Mouse (Mus musculus) embryonic fibroblast, embryonic 13.5 days (primary cell): ENCODE measurements around the gene Gabbr2. TPM values are rescaled to one million over a fixed set of nuclear protein-coding genes. Genes with fewer than 3 reads are reported as not detected.

Experiments used
- H3K27ac ChIP-seq: 2 replicates; pipeline ENCODE4 v1.5.1; 2012; ENCODE audit warnings: low read length, control low read depth, inconsistent platforms; ENCODE audit not compliant: insufficient read depth
- H3K4me1 ChIP-seq: 2 replicates; pipeline ENCODE4 v1.6.1; 2011; ENCODE audit warnings: low read length; ENCODE audit not compliant: control insufficient read depth, insufficient read depth
- H3K4me3 ChIP-seq: 2 replicates; pipeline ENCODE4 v1.5.1; 2011; ENCODE audit warnings: mild to moderate bottlenecking, control low read depth, low read length; ENCODE audit not compliant: insufficient read depth
- CTCF ChIP-seq: IDR thresholded peaks from 2 replicates; pipeline ENCODE4 v1.5.1; 2011; ENCODE audit warnings: mild to moderate bottlenecking, control low read depth, low read length, moderate library complexity, borderline replicate concordance; ENCODE audit not compliant: insufficient read depth
- POLR2A ChIP-seq: IDR thresholded peaks from 2 replicates; pipeline ENCODE4 v1.6.1; 2011; ENCODE audit warnings: low read depth, mild to moderate bottlenecking, control low read depth, low read length, moderate library complexity
- polyA plus RNA-seq: library from polyadenylated mRNA; stranded (reverse); fragments of >200 nt; gene quantifications from 2 replicates; pipeline ENCODE4 v1.2.4, GENCODE M21; 2011; ENCODE audit warnings: low read depth; ENCODE audit not compliant: missing spikeins, insufficient read length

Gene Gabbr2
- polyA plus RNA-seq, 1 experiment = 0.30 TPM

DNA sequence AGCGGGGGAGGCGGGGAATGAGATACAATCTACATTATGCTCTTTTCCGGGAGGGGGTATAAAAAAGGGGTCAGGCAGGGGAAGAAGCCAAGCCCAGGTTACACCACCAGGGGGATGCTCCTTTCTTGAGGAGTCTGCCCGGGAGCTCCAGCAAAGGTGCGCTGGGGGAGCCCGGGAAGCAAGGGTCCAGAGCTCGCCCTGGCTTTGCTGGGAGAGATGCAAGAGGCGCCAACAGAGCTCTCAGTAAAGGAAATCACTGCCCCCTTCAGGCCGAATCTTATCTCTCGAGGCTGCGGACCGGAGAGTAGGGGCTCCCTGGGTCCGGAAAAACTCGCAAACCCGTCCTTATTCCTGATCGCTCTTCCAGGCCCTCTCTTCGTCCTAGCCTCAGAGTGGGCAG is 1.8 kb downstream of the Gabbr2 start:
- H3K4me3 ChIP-seq = no peak overlapping the region
- TF ChIP-seq POLR2A = no peak
- no peak for TF ChIP-seq CTCF

DNA sequence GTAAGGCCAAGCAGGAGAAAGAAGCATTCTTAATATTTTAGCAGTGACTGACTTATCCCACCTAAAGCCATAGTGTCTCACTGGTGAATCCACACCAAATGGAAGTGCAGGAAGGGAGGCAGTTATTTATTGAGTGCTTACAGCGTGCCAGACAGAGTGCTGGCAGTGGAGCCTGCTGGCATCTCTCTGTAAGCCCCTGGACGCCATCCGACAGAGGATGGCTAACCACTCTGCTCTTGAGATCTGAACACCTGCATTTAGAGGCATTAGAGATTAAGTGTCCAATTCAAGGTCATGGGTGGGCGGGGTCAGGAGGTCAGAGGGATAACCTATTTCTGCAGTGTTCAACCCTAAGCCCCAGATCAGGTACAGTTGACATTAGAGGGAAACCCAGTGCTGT is 2.8 kb downstream of the Gabbr2 start:
- H3K27ac ChIP-seq = no peak overlapping the region
- H3K4me3 ChIP-seq = no peak overlapping the region
- no peaks in the 10 kb centered on the region for H3K4me1 ChIP-seq
- TF ChIP-seq POLR2A (no peak), CTCF (no peak)

More for the DNA sequence above, 1.8 kb downstream of the Gabbr2 start:
- Histone ChIP-seq H3K27ac (no peak overlapping the region), H3K4me1 (no peaks in the 10 kb centered on the region)

DNA sequence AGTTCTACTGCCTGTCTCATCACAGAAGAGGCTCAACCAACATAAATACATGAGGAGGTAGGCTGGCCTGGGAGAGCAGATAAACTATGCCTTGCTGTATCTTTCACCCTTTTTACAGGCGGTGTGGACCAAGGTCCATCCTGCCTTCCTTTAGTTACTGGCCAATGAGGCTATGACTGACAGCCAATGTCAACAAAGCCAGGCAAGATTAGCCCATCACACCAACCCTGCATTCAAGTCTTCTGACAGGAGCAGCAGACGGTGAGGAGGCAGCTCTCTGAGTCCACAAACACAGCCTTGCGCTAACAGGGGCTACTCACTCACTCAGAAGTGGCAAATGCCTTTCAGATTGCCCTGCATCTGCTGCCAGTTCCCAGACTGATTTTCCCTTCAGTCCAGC is 3.4 kb downstream of the Gabbr2 start:
- no peaks in the 10 kb centered on the region for H3K4me1 ChIP-seq
- H3K27ac ChIP-seq = no peak overlapping the region
- no peak for TF ChIP-seq POLR2A
- no peak for TF ChIP-seq CTCF
- no peak overlapping the region for H3K4me3 ChIP-seq

DNA sequence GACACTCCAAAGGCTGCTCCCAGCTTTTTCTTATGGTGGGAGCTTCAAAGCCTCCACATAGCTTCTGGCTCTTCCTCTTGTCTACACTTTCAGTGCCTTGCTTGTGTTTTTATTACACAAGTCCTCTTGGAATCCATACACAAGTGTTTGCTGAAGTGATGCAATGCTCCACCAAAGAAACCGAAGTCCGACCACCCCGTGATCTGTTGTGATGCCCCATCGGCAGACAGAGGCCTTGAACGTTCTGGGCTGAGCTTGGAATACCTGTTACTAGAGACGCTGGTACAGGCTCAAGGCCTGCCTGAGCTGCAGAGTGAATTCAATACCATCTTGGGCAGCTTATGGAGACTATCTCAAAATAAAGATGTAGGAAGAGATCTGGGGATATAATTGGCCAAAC is 3.9 kb downstream of the Gabbr2 start:
- Histone ChIP-seq H3K4me1 (no peaks in the 10 kb centered on the region), H3K4me3 (no peak overlapping the region), H3K27ac (no peak overlapping the region)
- TF ChIP-seq POLR2A (no peak), CTCF (no peak)

DNA sequence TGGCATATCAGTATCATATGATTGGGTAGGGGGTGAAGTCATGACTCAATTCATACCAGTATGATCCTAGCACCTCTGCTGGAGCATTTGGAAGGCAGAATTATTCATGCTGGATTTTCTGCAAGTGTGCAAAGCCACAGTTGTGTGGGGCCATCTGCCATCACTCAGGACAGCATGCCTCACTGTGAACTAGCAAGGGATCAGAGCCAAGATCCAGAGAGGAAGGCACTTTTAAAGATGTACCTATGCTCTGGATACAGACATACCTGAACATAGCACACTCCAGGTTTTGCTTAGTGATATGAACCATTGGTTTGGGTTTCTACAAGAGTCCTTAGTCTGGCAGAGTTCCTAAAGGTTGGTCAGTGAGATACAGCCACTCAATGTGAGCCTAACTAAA is 5.6 kb downstream of the Gabbr2 start:
- TF ChIP-seq POLR2A (no peak), CTCF (no peak)

DNA sequence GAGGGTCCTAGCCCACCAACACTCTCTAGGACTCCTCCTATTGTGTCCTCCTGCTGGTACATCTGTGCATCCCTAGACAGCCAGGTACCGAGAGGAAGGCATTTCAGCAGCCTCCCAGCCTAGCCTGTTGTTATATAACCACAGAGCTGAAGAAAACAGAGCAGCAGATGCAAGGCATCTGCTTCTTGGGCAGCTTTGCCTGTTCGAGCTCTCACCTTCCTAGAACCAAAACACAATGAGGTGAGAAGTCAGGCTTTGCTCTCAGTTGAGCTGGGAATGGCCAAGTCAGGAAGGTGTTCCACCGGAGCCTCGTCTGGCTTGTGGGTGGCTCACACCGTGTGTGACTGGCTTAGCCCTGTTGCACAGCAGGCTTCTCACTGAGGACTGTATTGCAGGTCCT is 8.8 kb downstream of the Gabbr2 start:
- Histone ChIP-seq H3K4me1 (no peaks in the 10 kb centered on the region), H3K27ac (no peak overlapping the region), H3K4me3 (no peak overlapping the region)
- TF ChIP-seq POLR2A (no peak), CTCF (no peak)

More for the DNA sequence above, 5.6 kb downstream of the Gabbr2 start:
- Histone ChIP-seq H3K27ac (no peak overlapping the region), H3K4me3 (no peak overlapping the region), H3K4me1 (no peaks in the 10 kb centered on the region)

DNA sequence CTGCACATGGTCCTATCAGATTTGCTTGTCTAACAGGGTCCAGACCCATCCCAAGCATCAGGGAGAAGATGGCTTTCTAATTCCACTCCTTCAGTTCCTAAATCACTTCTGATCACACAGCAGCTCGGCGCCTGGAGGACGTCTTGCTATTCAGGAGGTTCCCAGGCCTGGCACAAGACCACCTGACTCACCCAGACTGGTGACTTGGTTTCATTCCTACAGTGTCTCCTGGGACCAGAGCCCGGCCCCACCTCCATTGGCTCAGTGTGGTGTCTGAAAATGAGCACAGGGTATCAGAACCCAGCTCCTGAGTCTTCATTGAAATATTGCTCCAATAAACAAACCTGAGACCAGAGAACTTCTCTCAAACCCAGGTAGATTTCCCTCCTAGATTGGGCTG is 9.6 kb downstream of the Gabbr2 start:
- no peak for TF ChIP-seq POLR2A
- no peak for TF ChIP-seq CTCF
- H3K4me1 ChIP-seq = no peaks in the 10 kb centered on the region
- H3K27ac ChIP-seq = no peak overlapping the region
- H3K4me3 ChIP-seq = no peak overlapping the region

DNA sequence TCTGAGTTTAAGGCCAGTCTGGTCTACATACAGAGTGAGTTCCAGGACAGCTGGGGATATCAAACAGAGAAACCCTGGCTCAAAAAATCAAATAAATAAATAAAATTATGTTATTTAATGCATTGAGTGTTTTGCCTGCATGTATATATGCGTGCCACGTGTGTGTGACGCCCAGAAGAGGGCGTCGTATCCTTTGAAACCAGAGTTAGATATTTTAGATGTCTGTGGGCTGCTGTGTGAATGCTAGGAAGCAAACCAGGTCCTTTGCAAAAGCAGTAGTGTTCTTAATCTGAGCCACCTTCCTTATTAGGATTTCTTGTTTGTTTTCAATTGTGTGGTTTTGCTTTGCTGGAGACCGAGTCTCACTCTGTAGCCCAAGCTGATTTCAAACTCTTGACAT is 13.3 kb downstream of the Gabbr2 start:
- no peaks in the 10 kb centered on the region for H3K4me1 ChIP-seq
- H3K27ac ChIP-seq = no peak overlapping the region
- H3K4me3 ChIP-seq = no peak overlapping the region
- no peak for TF ChIP-seq POLR2A
- no peak for TF ChIP-seq CTCF

DNA sequence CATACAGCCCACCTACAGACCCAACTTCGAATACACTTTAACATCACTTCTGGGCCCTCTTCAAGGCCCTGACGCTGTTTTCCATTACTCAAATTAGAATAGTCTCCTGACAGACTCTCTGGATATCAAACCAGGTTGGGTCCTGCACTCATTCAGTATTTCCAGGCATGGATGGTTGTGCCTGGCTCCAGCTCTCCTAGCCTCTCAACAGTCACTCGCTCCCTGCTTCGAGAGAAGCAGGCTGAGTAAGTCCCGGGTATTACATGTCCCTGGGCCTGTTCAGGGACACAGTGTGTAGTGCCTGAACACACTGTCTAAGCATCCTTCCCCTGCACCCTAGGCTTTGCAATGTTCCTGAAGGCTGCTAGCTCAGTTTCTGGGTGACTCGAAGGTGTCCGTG is 14.5 kb downstream of the Gabbr2 start:
- no peak overlapping the region for H3K4me3 ChIP-seq

DNA sequence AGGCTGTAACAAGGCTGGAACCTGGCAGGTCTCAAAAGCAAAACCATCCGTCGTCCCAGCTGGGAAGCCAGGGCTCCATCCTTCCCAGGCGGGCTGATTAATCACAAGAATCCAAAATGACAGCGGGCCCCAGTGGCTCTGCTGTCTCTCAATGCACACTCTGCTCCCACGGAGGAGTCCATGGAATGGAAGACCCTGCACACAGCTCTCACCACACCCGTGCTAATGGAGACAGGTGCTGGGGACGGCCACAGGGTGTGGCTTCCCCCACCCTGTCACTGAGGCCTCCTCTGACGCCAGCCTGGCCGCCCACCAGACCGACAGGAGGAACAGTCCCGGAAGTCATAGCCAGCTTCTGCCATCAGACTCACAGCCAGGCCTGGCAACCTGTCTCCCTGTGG is 15.0 kb downstream of the Gabbr2 start:
- TF ChIP-seq POLR2A (no peak), CTCF (no peak)

More for the DNA sequence above, 14.5 kb downstream of the Gabbr2 start:
- TF ChIP-seq POLR2A = no peak
- Histone ChIP-seq H3K27ac (no peak overlapping the region), H3K4me1 (no peaks in the 10 kb centered on the region)

DNA sequence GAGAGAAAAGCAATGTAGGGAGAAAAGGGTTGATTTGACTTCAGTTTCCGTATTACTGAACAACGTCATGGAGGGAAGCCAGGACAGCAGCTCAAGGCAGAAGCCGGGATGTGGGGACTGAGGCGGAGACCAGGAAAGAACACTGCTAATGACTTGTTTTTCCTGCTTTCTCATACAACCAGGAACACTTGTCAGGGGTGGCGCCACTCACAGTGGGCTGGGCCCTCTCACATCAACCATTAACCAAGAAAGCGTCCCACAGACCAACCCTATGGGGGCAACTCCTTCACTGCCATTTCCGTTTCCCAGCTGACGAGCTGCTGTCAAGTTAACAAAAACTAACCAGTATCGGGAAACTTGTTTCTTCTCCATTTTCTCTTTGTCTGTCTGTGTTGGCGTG is 18.4 kb downstream of the Gabbr2 start:
- Histone ChIP-seq H3K4me1 (no peaks in the 10 kb centered on the region), H3K27ac (no peak overlapping the region), H3K4me3 (no peak overlapping the region)
- TF ChIP-seq CTCF (no peak), POLR2A (no peak)

More for the DNA sequence above, 15.0 kb downstream of the Gabbr2 start:
- H3K27ac ChIP-seq = no peak overlapping the region
- no peaks in the 10 kb centered on the region for H3K4me1 ChIP-seq
- no peak overlapping the region for H3K4me3 ChIP-seq
